Mouse (Mus musculus): ENCODE results near the gene Slc30a2. TPM values are rescaled to one million over a fixed set of nuclear protein-coding genes. Genes with fewer than 3 reads are reported as not detected.
"Not testable (repeated sequence)": the region's sequence is repeated elsewhere in the genome, so short reads cannot be mapped to it uniquely, and the experiment has no call there.

Gene Slc30a2
- polyA plus RNA-seq, 1 experiment, result 0.51 TPM

DNA sequence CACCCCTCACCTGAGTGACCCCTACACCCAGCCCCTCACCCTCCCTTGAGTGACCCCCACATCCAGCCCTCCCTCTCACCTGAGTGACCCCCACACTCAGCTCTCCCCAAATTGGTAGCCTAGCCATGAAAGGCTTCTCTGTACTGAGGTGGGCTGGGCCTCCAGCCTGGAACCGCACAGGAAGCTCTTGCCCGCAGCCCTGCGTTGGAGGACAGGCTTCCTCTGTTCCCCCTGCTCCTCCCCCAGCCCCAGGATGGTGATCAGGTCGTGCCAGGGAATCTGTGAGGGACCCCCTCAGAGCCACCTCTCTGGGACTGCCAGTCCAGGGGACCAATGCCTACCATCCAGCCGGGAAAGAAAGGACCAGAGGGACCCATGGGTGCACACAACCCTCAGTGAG is 22.3 kb downstream of the Slc30a2 start:
- Histone ChIP-seq H3K4me1 (ENCODE audit: control insufficient read depth, insufficient read depth, low read length) (no peaks in the 10 kb centered on the region), H3K4me3 (replicated peaks; ENCODE audit: extremely low read depth, low read depth, low read length) (no peak overlapping the region)
- TF ChIP-seq POLR2A (IDR thresholded peaks at IDR 0.05; ENCODE audit: borderline replicate concordance, extremely low read depth, low read depth, low read length) (no peak), CTCF (IDR thresholded peaks at IDR 0.05; ENCODE audit: insufficient read depth, low read length) (no peak)
- DNase-seq, result no peak
- WGBS, result 28% methylated on average over 5 of the region's 5 CpGs

DNA sequence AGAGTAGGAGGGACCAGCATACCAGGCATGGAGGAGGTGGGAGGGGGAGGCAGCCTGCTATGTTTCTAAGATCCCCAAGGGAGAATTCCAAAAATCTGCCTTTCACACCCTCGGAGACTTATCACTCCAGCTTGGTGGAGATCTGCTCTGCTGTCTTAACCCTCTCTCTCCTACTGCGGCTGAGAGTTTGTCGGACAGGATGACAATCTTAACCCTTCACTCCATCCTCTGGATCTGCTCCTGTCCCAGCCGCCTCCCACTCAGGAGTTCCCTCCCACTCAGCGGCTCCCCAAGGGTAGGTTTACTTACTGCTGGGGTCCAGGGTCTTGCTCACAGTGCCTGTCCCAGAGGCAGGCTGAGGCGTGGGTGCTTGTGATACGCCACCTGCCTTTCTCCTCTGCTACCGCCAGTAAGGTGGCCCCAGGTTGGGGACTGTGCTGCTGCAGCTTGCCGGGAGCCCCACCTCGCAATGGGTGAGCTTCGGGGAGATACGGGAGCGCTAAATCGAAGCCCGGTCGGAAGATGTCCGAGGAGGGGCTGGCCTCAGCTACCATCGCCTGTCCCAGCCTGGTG is 27.8 kb downstream of the Slc30a2 start:
- H3K4me3 ChIP-seq (replicated peaks; ENCODE audit: extremely low read depth, low read depth, low read length), result no peak overlapping the region
- 4% methylated on average over 18 of the region's 18 CpGs for WGBS
- TF ChIP-seq CTCF (IDR thresholded peaks at IDR 0.05; ENCODE audit: insufficient read depth, low read length) (no peak), POLR2A (IDR thresholded peaks at IDR 0.05; ENCODE audit: borderline replicate concordance, extremely low read depth, low read depth, low read length) (no peak)
- peaks cover 7% of the 10 kb centered on the region; the same call in 1 of the 2 replicates for H3K4me1 ChIP-seq (ENCODE audit: control insufficient read depth, insufficient read depth, low read length)
- peak; percentile 22 for DNase-seq

DNA sequence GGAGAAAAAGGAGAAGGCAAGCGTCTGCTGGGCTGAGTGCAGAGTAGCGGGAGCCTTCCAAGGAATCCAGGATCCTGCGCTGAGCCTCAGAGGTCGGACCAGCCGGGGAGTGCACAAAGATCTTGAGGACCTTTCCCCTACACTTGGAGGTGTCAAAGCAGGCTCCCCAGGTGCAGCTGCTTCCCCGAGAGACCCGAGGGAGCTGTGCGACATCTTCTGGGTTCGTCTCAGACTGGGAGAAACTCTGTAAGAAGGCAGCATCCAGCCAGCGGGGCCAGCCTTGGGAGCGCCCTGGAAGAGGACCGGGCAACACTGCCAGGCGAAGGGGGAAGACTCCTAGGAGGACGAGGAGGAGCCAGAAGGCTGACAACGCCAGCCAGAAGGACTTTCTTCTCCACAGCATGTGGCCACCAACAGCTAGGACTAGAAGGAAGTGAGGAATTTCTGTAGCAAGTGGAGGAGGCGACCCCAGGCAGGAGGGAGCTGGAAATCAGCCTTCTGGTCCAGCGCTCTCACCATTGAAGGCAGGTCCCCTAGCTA is 28.4 kb downstream of the Slc30a2 start:
- DNase-seq, result peak; percentile 31
- no peak for TF ChIP-seq POLR2A (IDR thresholded peaks at IDR 0.05; ENCODE audit: borderline replicate concordance, extremely low read depth, low read depth, low read length)
- no peak for TF ChIP-seq CTCF (IDR thresholded peaks at IDR 0.05; ENCODE audit: insufficient read depth, low read length)
- Histone ChIP-seq H3K4me1 (ENCODE audit: control insufficient read depth, insufficient read depth, low read length) (peaks cover 7% of the 10 kb centered on the region; the same call in 1 of the 2 replicates), H3K4me3 (replicated peaks; ENCODE audit: extremely low read depth, low read depth, low read length) (no peak overlapping the region)
- WGBS, result under 1% methylated on average over 17 of the region's 17 CpGs

DNA sequence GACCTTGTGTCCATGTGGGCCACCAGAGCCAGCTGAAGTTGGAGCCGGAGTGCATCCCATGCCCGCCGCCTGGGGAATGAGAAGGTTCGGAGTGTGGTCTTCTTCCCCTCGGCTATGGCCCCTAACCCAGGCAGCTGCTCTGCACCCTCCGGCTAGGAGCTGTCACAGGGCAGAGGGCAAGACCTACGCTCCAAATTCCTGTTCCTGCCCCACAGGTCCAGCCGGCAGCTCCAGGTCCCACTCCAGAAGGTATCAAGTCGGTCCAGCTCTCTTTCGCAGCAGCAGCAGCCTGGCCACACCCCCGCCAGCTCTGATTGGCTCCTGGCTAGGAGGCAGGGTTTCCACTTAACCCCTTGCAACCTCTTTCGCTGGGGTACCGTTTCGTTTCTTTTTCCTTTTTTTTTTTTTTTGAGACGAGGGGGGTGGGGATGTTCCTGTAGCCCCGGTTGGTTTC is 29.3 kb downstream of the Slc30a2 start:
- Histone ChIP-seq H3K4me1 (ENCODE audit: control insufficient read depth, insufficient read depth, low read length) (peaks cover 7% of the 10 kb centered on the region; the same call in 1 of the 2 replicates), H3K4me3 (replicated peaks; ENCODE audit: extremely low read depth, low read depth, low read length) (peak overlapping the region; percentile 60)
- TF ChIP-seq POLR2A (IDR thresholded peaks at IDR 0.05; ENCODE audit: borderline replicate concordance, extremely low read depth, low read depth, low read length), result 0 out of 2 replicates have a peak, but pooled peaks have one; percentile 11
- no peak for TF ChIP-seq CTCF (IDR thresholded peaks at IDR 0.05; ENCODE audit: insufficient read depth, low read length)
- 0% methylated on average over 16 of the region's 16 CpGs for WGBS
- DNase-seq, result peak; percentile 74

DNA sequence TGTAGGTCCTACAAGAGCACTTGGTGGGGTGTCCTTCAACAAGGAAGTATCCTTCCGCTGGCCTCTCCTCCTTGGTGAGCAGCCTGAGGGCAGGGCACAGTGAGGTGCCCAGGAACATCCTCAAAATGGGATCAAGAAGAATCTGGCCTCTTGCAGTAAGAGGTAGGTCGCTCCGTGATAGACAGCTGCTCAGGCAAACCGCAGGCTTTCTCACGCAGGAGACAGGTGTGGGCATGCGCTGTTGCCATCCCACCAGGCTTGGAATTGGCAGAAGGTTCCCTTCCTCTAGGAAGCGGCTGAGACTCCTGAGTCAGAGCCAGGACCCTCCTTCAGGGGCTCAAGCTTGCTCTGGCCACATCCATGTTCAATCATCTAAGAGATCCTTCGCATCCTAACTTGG is 30.3 kb downstream of the Slc30a2 start:
- 82% methylated on average over 8 of the region's 8 CpGs for whole genome bisulfite sequencing
- TF ChIP-seq POLR2A (IDR thresholded peaks at IDR 0.05; ENCODE audit: borderline replicate concordance, extremely low read depth, low read depth, low read length) (no peak), CTCF (IDR thresholded peaks at IDR 0.05; ENCODE audit: insufficient read depth, low read length) (no peak)

DNA sequence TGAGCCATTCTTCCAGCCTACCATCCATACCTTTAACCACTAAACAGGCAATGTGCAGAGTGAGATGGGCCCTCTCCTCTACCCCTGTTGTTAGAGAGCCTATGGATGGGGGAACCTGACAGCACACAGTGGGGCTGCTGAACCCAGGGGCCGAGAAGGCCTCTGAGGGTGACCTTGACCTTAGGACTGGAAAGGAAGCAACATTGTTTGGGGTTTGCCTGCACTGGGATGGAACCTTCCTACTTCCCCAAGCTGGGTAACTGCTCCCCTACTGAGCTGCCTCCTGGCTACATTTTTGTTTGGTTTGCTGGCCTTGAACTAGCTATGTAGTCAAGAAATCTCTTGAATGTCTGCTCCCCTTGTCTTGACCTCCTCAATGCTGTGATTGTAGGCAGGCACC is 31.3 kb downstream of the Slc30a2 start:
- TF ChIP-seq POLR2A (IDR thresholded peaks at IDR 0.05; ENCODE audit: borderline replicate concordance, extremely low read depth, low read depth, low read length) (no peak), CTCF (IDR thresholded peaks at IDR 0.05; ENCODE audit: insufficient read depth, low read length) (no peak)
- no peak overlapping the region for H3K4me3 ChIP-seq (replicated peaks; ENCODE audit: extremely low read depth, low read depth, low read length)
- peaks cover 7% of the 10 kb centered on the region; the same call in 1 of the 2 replicates for H3K4me1 ChIP-seq (ENCODE audit: control insufficient read depth, insufficient read depth, low read length)
- DNase-seq, result no peak
- 32% methylated on average over 1 of the region's 1 CpGs for WGBS

More for the DNA sequence above, 30.3 kb downstream of the Slc30a2 start:
- no peak for DNase-seq
- Histone ChIP-seq H3K4me3 (replicated peaks; ENCODE audit: extremely low read depth, low read depth, low read length) (no peak overlapping the region), H3K4me1 (ENCODE audit: control insufficient read depth, insufficient read depth, low read length) (peaks cover 7% of the 10 kb centered on the region; the same call in 1 of the 2 replicates)

DNA sequence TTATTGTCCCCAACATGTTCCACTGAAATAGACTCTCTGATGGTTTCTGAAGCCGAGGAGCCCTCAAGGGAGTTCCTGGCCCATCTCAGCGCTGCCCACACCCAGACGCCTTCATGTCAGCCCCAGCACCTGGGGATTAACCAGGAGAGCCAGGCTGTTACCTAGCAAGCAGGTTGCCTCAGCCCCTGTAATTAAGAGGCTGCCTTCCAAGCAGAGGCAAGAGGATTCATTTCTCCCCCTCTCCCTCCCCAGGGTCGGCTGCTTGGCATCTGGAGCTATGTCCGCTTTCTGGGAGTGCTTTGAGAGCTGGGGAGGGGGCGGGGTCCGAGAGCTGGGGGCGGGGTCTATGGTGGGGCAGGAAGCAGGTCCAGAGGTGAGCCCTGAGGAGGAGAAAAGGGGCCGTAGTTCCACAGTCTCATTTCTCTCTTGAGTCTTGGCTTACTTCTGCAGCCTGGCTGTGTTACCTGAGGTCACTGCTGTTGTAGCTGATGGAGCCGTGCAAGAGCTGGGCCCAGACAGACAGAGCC is 35.2 kb downstream of the Slc30a2 start:
- whole genome bisulfite sequencing, result 51% methylated on average over 10 of the region's 10 CpGs
- TF ChIP-seq POLR2A (IDR thresholded peaks at IDR 0.05; ENCODE audit: borderline replicate concordance, extremely low read depth, low read depth, low read length), result no peak
- TF ChIP-seq CTCF (IDR thresholded peaks at IDR 0.05; ENCODE audit: insufficient read depth, low read length), result no peak
- no peaks in the 10 kb centered on the region for H3K4me1 ChIP-seq (ENCODE audit: control insufficient read depth, insufficient read depth, low read length)
- no peak overlapping the region for H3K4me3 ChIP-seq (replicated peaks; ENCODE audit: extremely low read depth, low read depth, low read length)
- DNase-seq, result no peak

DNA sequence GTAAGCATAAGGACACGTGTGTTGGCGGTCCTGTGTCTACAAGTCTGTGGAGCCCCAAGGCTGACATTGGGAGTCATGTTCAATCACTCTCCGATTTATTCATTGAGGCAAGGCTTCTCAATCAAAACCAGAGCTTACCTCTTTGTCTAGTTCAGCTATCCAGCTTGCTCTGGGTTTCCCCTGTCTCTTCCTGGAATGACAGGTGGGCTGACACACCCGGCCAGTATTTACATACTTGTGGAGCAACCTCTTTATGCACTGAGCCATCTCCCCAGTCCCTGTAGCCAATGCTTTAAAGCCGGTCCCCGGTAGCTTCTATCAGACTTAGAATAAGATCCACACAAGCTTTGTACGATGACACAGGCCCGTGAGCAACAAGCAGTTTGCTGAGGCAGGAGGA is 36.5 kb downstream of the Slc30a2 start:
- TF ChIP-seq CTCF (IDR thresholded peaks at IDR 0.05; ENCODE audit: insufficient read depth, low read length) (no peak), POLR2A (IDR thresholded peaks at IDR 0.05; ENCODE audit: borderline replicate concordance, extremely low read depth, low read depth, low read length) (no peak)
- no peaks in the 10 kb centered on the region for H3K4me1 ChIP-seq (ENCODE audit: control insufficient read depth, insufficient read depth, low read length)
- no peak for DNase-seq
- WGBS, result 74% methylated on average over 8 of the region's 8 CpGs
- no peak overlapping the region for H3K4me3 ChIP-seq (replicated peaks; ENCODE audit: extremely low read depth, low read depth, low read length)

DNA sequence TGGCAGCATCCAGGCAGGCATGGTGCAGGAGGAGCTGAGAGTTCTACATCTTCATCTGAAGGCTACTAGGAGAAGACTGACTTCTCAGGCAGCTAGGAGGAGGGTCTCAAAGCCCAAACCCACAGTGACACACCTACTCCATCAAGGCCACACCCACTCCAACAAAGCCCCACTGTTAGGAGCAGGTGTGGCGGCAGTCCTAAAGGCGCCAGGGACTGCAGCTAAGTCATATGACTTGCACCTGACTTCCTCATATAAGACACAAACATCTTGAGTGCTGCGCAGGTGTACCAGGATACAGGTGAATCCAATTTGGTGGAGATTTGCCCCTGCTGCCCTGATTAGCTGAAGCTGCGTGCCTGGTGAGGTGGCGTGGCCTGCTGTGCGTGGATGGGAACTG is 40.8 kb downstream of the Slc30a2 start, which contains the start of gene Extl1:
Extl1 (minus strand) TSS at position 101 of the 400 bp plus-strand sequence.
- not testable (repeated sequence) for DNase-seq; H3K4me1 ChIP-seq (ENCODE audit: control insufficient read depth, insufficient read depth, low read length); H3K4me3 ChIP-seq (replicated peaks; ENCODE audit: extremely low read depth, low read depth, low read length)
- 87% methylated on average over 2 of the region's 6 CpGs for WGBS

DNA sequence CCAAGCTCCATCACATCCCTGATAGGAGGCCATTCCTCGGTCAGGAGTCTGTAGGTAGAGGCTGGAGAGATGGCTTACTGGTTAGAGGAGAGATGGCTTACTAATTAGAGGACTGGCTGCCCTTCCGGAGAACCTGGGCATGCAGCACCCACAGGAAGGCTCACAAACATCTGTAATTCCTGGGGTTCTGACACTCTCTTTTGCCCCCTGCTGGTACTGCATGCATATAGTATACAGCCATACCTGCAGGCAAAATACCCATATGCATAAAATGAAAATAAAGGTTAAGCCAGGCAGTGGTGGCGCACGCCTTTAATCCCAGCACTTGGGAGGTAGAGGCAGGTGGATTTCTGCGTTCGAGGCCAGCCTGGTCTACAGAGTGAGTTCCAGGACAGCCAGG is 44.3 kb downstream of the Slc30a2 start:
- H3K4me1 ChIP-seq (ENCODE audit: control insufficient read depth, insufficient read depth, low read length), result no peaks in the 10 kb centered on the region
- H3K4me3 ChIP-seq (replicated peaks; ENCODE audit: extremely low read depth, low read depth, low read length), result no peak overlapping the region
- no peak for DNase-seq
- 61% methylated on average over 6 of the region's 6 CpGs for WGBS
- no peak for TF ChIP-seq CTCF (IDR thresholded peaks at IDR 0.05; ENCODE audit: insufficient read depth, low read length)
- no peak for TF ChIP-seq POLR2A (IDR thresholded peaks at IDR 0.05; ENCODE audit: borderline replicate concordance, extremely low read depth, low read depth, low read length)
